Mouse (Mus musculus) cerebellum, adult (tissue): Measurements from ENCODE around the gene Gm28048.

Source experiments
- ATAC-seq: cut with Nextera tagmentation; 2 replicates; pipeline ENCODE4 v1.9.2; 2017; ENCODE audit warnings: mild to moderate bottlenecking, moderate library complexity, mixed read lengths; ENCODE audit not compliant: insufficient number of reproducible peaks, low FRiP score, low TSS enrichment

Gene Gm28048

DNA sequence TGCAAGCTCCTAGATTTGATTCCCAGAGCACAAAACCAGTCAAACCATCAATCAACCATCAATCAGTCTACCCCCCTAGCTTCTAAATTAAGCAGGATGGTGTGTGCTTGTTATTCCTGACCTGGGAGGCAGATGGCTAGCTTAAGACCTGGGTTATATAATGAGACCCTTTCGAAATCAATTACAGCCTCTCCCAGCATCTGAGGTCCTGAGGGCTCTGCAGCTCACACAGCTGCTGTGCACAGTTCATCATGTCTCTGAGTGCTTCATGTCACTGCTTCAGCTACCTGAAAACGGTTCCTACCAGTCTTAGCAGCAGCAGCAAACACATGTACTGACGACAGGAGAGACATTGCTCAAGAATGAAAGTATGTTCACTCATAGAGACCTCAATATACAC lies 88.8 kb downstream of the Gm28048 start:
- ATAC-seq, result no peak

DNA sequence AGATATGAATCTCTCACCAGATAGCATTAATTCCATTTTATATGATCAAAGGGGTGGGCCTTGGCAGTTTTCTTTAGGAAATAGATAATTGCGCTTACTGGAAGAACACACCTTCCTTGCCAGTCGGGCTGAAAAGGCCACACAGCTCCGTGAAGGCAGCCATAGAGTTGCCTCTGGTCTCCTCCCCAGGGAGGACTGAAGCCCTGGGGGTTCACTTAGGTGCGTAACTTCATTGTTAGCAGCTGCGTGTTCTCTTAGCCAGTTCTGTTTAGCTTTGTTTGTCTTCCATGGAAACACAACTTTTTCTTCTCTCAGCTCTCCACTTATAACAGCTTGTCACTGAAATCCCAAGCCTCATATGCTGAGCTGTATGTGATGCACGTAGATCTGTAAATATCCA lies 89.4 kb downstream of the Gm28048 start:
- no peak for ATAC-seq

DNA sequence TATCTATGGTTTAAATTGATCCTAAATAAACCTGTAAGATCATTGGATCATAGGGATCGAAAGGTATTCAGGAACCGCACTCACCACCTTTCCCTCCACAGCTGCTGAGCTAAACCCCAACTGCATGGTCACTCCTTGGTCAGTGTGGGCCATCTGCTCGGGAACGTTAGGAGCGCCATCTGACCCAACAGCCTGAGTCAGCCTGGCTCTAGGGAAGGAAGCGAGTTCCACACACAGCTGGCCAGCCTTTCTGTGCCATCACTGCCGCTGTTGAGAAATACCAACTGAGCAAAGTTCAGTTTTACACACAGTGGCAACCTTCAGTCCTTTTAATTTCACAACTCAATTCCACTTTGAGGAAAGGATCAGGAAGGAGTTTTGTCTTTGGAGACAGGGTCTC lies 90.0 kb downstream of the Gm28048 start:
- no peak for ATAC-seq

DNA sequence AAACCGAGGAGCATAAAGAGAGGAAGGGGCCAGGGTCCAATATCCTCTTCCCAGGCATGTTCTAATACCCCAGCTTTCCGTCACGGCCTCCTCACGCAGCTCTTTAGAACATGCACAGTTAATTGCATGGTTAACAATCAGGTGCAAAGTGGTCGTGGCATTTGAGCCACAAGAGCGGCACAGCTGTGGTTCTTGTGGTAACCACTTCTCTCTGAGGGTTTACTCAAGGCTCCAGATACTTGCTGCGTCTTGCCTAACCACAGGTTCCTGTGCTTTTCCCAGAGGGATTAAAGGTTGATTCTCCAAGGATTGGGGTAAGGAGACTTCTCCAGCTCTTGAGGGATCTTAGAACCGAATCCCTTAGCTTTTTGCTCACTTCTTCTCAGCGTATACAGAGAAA lies 90.6 kb downstream of the Gm28048 start:
- ATAC-seq, result no peak

DNA sequence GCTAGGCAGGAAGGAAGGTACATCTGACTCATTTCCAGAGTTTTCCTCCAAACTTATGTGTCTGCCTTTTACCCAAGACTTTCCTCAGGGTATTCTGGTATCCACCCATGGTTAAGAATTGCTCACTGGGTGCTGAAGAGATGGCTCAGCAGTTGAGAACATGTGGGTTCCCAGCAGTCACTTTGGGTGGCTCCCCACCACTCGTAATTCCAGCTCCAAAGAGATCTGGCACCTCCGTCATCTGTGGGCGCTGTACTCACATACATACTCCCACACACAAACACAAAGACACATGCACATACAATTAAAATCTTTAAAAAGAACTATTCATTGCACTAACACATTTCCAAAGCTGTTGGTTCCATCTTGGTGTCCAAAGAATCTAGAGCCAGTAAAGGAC lies 92.7 kb downstream of the Gm28048 start:
- ATAC-seq, result no peak

DNA sequence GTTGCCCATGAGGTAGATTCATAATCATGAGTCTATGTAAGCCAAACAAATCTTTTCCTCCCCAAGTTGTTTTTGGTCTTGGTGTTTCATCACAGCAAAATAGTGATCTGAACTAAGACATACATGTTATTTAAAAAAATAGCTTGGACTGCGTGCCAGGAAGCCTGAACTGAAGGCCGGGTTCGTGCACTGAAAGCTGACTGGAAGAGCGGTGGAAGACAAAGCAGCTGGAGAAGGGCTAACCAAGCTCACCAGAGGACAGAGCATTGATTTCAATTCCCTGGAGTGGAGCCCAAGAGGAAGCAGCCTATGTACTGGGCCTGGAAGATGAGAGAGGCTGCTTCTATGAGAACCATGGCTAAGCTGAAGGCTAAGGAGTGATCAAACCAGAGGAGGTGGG lies 94.9 kb downstream of the Gm28048 start:
- ATAC-seq, result no peak

DNA sequence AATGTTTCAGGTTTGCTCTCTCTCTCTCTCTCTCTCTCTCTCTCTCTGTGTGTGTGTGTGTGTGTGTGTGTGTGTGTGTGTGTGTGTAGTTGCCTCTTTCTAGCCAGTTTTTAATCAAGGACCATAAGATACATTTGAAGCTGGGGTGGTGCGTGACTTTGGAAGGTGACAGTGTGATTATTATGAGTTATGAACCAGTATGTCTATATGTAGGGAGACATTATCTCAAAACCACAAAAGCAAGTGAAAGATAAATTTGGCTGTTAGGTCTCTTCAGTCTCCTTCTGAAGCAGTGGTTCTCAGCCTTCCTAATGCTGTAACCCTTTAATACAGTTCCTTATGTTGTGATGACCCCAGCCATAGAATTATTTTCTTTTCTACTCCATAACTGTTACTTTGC lies 96.5 kb downstream of the Gm28048 start:
- no peak for ATAC-seq

DNA sequence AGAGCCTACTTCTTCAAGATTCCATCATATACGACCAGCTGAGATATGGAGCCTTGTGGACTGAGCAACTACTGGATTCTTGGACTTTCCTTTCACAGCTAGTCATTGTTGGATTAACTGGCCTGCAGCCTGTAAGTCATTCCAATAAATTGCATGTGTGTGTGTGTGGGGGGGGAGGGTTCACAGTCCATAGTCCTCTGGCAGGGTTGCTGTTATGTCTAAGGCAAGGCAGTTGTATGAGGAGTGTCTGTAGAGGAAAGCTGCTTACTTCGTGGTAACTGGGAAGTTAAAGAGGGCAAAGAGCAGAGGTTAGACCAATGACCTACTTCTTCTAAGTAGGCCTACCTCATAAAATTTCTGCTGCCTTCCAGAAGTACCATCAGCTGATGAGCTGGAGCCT lies 98.2 kb downstream of the Gm28048 start:
- ATAC-seq, result no peak

DNA sequence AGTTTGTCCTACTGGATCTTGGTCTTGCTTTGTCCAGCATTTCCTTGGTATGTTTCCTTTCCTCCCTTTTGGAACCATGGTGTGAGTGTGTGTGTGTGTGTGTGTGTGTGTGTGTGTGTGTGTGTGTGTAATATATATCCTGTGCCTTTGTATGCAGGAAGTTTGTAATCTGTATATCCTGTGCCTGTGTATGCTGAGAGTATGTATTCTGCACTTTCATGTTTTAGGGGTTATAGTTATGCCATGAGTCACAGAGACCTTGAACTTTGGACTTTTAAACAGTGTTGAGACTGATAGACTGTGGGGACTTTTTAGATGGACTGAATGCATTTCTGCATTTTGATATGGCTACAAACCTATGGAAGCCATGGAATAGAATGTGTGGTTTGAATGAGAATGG lies 99.0 kb downstream of the Gm28048 start:
- ATAC-seq, result no peak

DNA sequence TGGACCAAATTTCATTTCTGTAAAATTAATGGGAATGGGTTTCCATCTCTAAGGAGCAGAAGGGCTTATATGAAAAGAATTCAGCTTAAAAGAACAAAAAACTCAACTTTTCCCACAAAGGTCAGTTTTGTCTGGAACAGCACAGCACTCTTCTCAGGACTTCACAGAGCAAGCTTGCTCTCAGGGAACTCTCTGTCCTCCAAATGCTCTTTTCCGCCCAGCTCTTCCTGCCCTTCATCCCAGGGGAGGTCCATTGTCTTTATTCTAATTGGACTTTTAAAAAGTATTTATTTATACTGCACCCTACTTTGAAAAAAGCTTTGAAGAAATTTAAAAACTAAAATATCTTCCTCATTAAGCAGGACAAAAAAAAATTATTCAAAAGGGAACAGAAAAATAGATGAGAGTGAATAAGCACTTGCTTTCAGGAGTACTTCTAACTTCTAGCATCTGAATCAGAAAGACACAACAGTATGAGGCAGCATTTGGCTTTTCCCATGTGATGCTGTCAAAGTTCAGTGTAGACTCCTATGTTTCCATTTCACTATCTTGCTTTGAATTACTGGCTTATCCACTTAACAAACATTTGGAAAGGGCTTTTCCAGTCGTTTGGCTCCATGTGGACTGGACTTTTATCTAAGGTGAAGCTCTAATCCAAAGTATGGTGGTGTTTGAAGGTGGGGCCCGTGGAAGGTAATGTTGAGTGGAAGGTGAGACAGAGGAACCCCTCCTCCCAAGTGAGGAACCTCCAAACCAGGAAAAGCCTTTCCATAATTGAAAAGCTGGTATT lies 101.3 kb downstream of the Gm28048 start:
- ATAC-seq, result no peak

DNA sequence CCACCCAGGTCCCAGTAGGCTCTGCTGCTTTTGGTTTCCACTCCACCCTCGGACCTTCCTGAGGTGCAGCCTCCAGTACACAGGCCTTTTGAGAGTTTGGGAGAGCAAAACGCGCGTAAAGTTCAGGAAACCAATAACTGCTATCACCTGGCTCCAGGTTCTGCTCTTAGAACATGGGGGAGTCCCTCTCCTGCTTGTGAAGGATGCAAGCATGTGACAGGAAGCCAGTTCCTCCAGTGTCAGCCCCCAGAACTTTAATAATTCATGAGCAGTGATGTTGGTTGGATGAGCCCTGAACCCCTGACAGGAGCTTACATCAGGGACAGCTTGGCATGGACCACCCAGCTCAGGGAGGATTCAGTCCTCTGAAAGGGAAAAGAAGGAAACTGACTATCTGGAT lies 102.2 kb downstream of the Gm28048 start:
- ATAC-seq, result no peak

DNA sequence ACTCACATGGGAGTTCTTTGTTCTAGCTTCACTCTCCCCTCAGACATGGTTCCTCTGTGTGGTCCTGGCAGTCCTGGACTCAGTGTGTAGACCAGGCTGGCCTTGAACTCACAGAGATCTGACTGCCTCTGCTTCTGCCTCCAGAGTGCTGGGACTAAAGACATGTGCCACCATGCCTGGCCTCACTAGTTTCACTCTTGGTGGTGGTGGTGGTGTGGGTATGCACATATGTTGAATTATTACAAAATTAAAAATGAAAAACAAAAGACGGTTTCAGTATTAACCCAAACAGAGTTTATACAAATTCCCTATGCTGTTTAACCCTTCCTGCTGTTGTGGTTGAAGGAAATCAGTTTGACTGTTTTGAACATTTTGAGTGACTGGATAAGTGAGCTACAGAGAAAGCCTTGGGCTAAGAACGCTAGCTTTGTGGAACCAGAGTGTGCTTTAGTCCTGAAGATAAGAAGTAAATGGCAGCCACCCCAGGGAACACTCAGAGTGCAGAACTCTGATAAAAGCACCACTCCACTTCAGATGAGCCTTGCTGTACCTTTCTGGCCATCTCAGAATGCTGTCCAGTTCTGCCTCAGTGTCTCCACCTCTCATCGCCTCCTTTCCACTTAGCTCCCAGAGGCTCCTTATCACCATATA lies 105.1 kb downstream of the Gm28048 start:
- ATAC-seq, result no peak

DNA sequence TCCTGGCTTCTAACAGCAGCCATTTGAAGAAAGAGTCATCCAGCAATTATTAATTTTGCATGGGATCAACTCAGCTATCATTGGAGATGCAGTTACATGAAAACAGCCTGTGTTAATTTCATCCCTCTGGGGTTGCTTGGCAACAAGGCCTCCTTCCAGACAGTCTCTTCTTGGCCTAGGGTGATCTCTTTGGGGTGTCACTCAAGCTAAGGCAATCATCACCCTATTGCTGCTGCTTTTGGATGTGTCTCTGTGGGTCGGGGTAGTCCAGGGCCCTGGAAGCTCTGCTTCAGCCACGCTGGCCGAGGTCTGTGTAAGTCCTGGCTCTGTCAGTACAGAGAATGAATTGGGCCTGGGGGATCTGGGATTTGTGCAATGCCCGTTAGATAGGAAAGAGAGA lies 106.6 kb downstream of the Gm28048 start:
- no peak for ATAC-seq

DNA sequence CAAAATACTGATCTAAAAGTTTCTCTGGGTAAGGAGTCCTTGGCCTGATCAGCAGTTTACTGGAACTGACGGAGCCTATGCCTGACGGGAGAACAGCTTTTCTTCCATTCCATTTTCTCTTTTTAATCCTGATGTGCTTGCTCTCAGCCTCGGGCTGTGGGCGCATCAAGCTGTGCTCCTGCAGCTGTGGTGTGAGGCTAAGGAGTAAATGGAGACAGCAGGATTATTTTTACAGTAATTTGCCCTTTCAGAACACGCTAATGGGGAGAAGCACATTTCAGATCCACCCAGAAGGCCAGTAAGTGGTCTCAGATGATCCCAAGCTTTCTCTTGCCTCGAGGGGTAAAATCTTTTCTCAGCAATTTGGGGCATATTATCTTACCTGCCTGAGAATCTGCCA lies 107.1 kb downstream of the Gm28048 start:
- ATAC-seq, result no peak

DNA sequence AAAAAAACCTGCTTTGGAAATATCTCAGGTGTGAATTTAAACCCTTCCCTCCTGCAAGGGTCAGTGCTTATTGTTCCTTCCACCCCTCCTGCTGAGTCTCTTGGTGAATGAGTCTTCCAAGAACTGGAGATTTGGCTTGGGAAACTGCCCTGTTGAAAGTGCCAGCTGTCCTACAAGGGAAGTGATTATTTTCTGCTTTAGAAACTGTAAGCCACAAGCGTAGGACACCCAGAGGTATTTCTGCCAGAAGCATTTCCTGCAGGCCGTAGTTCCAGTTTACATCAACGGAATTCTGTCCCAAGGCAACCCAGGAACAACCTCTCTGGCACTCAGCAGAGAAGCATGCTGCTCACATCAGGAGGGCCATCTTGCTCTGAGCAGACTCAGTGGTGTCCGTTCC lies 108.5 kb downstream of the Gm28048 start:
- peak; percentile 64; the same call in 1 of the 2 replicates for ATAC-seq

DNA sequence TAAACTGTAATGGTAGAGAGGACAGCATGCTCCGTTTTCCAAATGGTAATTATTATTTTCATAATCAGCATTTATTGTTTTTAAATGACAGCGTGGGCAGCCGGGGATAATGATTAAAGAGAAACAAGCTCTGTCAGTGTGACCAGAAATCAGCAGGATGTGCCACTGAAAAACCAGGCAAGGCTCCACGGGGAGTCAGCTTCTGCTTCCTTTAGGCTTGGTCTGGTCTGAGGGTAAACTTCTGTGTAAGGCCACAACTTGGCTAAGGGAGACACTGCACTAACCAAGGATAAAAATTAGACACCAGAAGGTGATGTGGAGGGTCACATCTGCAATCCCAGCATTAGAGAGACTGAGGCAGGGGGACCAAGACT lies 109.6 kb downstream of the Gm28048 start:
- no peak for ATAC-seq

DNA sequence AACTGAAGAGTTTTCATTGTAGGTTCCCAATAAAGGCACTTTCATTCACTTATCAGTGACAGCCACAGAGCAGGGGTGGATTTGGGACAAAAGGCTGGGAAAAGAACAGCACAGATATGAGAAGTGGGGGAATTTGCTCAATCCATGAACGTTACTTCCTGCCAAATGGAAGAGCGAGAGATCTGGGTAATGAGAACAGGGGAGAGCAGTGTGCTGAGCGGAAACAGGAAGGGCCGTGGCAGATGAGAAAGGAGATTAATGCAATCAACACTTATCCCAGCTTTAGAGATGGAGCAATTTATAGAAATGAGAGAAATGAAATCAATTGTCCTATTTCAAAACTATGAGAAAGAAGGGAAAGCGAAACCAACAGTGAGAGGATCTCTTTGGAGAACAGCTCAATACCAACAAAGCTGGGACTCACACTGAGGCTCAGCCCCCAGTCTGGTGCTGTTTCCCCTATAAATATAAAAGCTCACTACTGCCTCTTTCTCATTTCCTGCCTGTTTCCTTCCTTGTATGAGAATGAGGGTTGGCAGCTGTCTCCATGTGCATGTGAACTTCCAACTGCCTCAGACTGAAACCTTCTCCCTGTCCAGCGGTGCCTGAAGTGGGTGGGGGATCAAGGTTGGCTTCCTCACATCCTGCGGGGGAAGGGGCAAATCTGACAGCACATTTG lies 110.1 kb downstream of the Gm28048 start:
- ATAC-seq, result no peak

DNA sequence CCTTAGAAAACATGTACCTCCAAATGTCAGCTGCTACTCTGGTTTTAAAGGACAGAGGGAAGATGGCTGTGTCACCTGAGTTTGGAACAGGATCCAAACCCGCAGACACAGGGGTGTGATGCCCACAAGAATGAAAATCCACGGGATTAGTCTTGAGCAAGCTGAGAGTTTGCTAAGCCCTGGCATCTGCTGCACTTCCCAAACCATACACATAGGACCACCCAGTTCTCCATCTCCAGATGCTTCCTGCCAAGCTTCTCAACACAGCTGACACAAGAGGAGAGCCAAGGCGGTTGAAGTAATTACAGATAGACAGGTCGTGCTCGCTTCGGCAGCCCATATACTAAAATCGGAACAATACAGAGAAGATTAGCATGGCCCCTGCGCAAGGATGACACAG lies 113.3 kb downstream of the Gm28048 start:
- ATAC-seq, result no peak

DNA sequence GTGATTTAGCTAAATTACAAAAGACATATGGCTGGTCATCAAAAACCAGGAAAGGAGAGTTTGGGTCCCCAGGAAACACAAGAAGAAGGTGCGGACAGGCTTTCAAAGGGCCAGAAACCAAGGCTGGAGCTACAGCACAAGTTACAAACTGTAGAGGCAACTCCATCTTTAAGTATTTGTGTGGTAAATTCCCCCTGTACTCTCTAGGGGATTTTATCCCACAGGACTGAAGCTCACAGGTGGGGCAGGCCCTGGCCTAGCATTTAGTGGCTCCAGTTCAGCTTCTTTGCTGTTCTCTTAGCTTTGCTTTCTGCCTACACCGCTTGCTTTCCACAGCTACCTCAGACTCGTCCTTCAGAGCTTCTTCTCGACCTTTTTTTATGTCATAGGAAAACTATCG lies 114.2 kb downstream of the Gm28048 start:
- ATAC-seq, result no peak

DNA sequence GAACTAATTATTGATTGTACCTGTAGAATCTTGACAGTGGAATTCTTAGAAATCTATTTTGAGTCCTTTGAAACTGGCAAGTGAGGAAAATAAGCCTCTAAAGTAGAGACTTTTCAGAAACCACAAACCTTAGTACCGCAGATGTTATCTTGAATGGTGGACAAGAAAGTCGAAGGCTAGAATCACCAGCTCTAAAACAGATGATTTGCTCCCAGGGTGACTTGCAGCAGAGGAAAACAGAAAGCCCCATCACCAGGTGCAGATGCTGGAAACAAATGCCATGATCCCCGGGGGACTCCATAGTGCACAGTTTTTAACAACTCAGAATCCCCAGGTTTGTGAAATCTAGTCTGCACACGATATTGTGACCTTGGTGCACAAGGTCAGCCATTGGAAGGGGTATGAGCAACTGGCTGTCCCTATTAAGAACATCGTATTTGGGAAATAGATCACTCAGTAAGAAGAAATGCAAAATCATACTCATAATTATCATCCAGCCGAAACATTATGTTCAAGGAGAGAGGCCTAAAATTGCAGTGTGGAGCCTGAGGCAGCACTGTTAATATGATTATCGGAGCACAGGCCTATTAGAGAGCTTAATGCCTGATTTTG lies 116.1 kb downstream of the Gm28048 start:
- no peak for ATAC-seq

DNA sequence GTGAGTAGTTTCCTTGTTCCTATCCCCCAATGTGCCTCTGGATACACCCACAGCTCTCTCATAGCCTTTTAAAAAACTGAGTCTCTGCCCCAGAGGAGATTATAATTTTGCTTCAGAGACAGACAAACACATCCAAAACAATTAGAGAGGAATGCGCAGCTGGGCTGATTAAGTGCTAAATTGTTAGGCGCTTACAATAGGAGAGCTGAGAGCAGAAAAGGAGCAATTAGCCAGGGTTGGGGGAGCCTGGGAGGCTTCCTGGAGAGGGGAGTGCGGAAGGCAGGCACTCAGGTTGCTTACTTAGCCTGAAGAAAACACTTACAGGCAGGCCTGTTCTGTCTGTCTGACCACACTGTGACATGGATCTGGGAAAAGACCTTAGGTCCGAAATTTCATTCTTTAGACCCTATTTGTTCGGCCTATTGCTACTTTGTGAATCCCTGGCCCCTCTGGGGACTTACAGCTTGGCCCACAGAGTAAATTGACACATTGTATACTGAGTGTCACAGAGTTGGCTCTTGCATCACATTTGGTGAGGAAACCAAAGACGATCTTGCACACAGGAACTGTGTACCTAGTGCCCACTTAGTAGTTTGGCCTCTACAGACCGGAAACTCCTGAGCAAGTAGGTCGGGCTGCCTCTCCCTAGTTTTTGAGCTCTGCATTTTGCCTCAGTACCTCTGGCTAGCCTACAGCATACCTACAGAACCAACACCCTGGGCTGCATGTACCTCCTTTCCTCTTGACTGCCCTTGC lies 117.4 kb downstream of the Gm28048 start:
- no peak for ATAC-seq
